Mouse (Mus musculus) small intestine, adult 2 months (tissue): Measurements from ENCODE around the gene Vps54. TPM values are rescaled to one million over a fixed set of nuclear protein-coding genes. Genes with fewer than 3 reads are reported as not detected.

ENCODE experiments used
- H3K27ac ChIP-seq: fragments of 200-500 bp; 2 replicates; pipeline ENCODE4 v1.5.1; 2012; ENCODE audit warnings: low read depth, low read length, control low read depth, inconsistent platforms; ENCODE audit not compliant: insufficient read depth
- H3K27me3 ChIP-seq: fragments of 200-500 bp; 2 replicates; pipeline ENCODE4 v1.6.1; 2012; ENCODE audit warnings: mild to moderate bottlenecking, moderate library complexity, low read length, inconsistent platforms; ENCODE audit not compliant: control insufficient read depth, insufficient read depth
- H3K36me3 ChIP-seq: fragments of 200-500 bp; 2 replicates; pipeline ENCODE4 v1.6.1; 2012; ENCODE audit warnings: mild to moderate bottlenecking, low read length, control low read depth, inconsistent platforms; ENCODE audit not compliant: control insufficient read depth, insufficient read depth
- H3K4me1 ChIP-seq: fragments of 200-500 bp; 2 replicates; pipeline ENCODE4 v1.6.1; 2012; ENCODE audit warnings: low read length, inconsistent platforms, mixed read lengths; ENCODE audit not compliant: control insufficient read depth, insufficient read depth, insufficient read length
- H3K4me3 ChIP-seq: fragments of 200-500 bp; 2 replicates; pipeline ENCODE4 v1.5.1; 2012; ENCODE audit warnings: low read depth, mild to moderate bottlenecking, control low read depth, inconsistent platforms, low read length, moderate library complexity
- CTCF ChIP-seq: fragments of 200-500 bp; IDR thresholded peaks from 2 replicates; pipeline ENCODE4 v1.5.1; 2012; ENCODE audit warnings: low read depth, mild to moderate bottlenecking, control low read depth, inconsistent platforms, low read length, moderate library complexity, mixed read lengths; ENCODE audit not compliant: insufficient replicate concordance, insufficient read length; ENCODE audit errors: extremely low read depth
- POLR2A ChIP-seq: fragments of 200-500 bp; IDR thresholded peaks from 2 replicates; pipeline ENCODE4 v1.6.1; 2012; ENCODE audit warnings: low read depth, mild to moderate bottlenecking, control low read depth, inconsistent platforms, low read length, moderate library complexity
- WGBS: fragments of 180-500 bp; shearing (Covaris S2); methylation state at CpG from one replicate; pipeline ENCODE4 v1.1.7; 2018; 5-methylcytosine and 5-hydroxymethylcytosine counted together
- polyA plus RNA-seq: library from polyadenylated mRNA; depleted of rRNA; stranded (reverse); fragments of >200 nt; gene quantifications from 2 replicates; pipeline ENCODE4 v1.2.3, GENCODE M21; 2012

The Vps54 gene
- polyA plus RNA-seq, 1 experiment, result 9.8 TPM

- TF ChIP-seq CTCF, result no peak
- no peak for TF ChIP-seq POLR2A
- Histone ChIP-seq H3K4me3 (no peak overlapping the region), H3K27ac (no peak overlapping the region), H3K4me1 (no peaks in the 10 kb centered on the region), H3K36me3 (peaks cover 15% of the 10 kb centered on the region), H3K27me3 (no peaks in the 10 kb centered on the region)
- 98% methylated on average over 5 of the region's 5 CpGs for WGBS
Measured at GRCm38 (mm10) chr11:21343490-21343889, 104.4 kb downstream of the Vps54 start.

GRCm38 (mm10) chr11:21346020-21346419 lies 106.9 kb downstream of the Vps54 start:
- Histone ChIP-seq H3K27ac (no peak overlapping the region), H3K4me1 (no peaks in the 10 kb centered on the region), H3K4me3 (no peak overlapping the region), H3K27me3 (no peaks in the 10 kb centered on the region), H3K36me3 (peaks cover 24% of the 10 kb centered on the region)
- 82% methylated on average over 3 of the region's 3 CpGs for WGBS
- TF ChIP-seq POLR2A (no peak), CTCF (no peak)

GRCm38 (mm10) chr11:21348890-21349289 lies 109.8 kb downstream of the Vps54 start:
- no peak for TF ChIP-seq CTCF
- TF ChIP-seq POLR2A, result no peak
- no peak overlapping the region for H3K4me3 ChIP-seq
- H3K27me3 ChIP-seq, result no peaks in the 10 kb centered on the region
- no peaks in the 10 kb centered on the region for H3K4me1 ChIP-seq
- peaks cover 28% of the 10 kb centered on the region for H3K36me3 ChIP-seq
- WGBS, result 81% methylated on average over 2 of the region's 2 CpGs
- H3K27ac ChIP-seq, result no peak overlapping the region

DNA sequence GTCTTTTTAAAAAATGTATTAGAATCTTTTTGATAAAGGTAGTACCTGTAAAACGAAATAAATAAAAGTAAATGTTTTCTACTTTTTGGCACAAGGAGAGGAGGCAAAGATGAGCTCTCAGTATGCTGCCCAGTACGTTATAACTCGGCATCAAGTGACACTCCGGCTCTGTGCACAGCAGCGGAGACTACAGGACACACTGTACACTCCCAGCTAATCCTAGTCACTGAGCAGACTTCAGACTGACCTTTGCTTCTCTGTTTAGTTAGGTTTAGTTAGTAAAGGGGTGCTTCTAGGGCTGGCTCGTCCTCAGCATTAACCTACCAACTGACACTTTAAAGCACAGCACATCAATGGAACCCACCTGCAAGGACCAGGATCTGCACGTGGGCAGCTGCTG lies 112.2 kb downstream of the Vps54 start:
- TF ChIP-seq CTCF (no peak), POLR2A (no peak)
- Histone ChIP-seq H3K4me3 (no peak overlapping the region), H3K27ac (no peak overlapping the region), H3K27me3 (no peaks in the 10 kb centered on the region), H3K4me1 (no peaks in the 10 kb centered on the region), H3K36me3 (peaks cover 27% of the 10 kb centered on the region)
- WGBS, result 92% methylated on average over 7 of the region's 7 CpGs

GRCm38 (mm10) chr11:21363144-21363940 lies 124.3 kb downstream of the Vps54 start:
- no peak overlapping the region for H3K27ac ChIP-seq
- 42% methylated on average over 4 of the region's 4 CpGs for WGBS
- H3K4me1 ChIP-seq, result peaks cover 2% of the 10 kb centered on the region; the same call in 1 of the 2 replicates
- no peak overlapping the region for H3K4me3 ChIP-seq
- H3K27me3 ChIP-seq, result no peaks in the 10 kb centered on the region
- no peak for TF ChIP-seq CTCF
- TF ChIP-seq POLR2A, result no peak
- H3K36me3 ChIP-seq, result 0 out of 2 replicates have a peak, but pooled peaks cover 2% of the 10 kb centered on the region

GRCm38 (mm10) chr11:21368466-21368865 lies 129.4 kb downstream of the Vps54 start:
- 75% methylated on average over 7 of the region's 7 CpGs for WGBS
- H3K4me1 ChIP-seq, result peaks cover 8% of the 10 kb centered on the region; the same call in 1 of the 2 replicates
- no peak overlapping the region for H3K4me3 ChIP-seq
- TF ChIP-seq CTCF (no peak), POLR2A (no peak)
- H3K27ac ChIP-seq, result no peak overlapping the region
- H3K36me3 ChIP-seq, result 0 out of 2 replicates have a peak, but pooled peaks cover 2% of the 10 kb centered on the region
- no peaks in the 10 kb centered on the region for H3K27me3 ChIP-seq

- 0 out of 2 replicates have a peak, but pooled peaks cover 2% of the 10 kb centered on the region for H3K36me3 ChIP-seq
- 0 out of 2 replicates have a peak overlapping the region, but pooled peaks have one; percentile 30 for H3K27ac ChIP-seq
- no peak overlapping the region for H3K4me3 ChIP-seq
- WGBS, result 21% methylated on average over 9 of the region's 9 CpGs
- no peak for TF ChIP-seq CTCF
- TF ChIP-seq POLR2A, result no peak
- H3K4me1 ChIP-seq, result peaks cover 8% of the 10 kb centered on the region; the same call in 1 of the 2 replicates
- no peaks in the 10 kb centered on the region for H3K27me3 ChIP-seq
Measured at GRCm38 (mm10) chr11:21369248-21370016, 130.4 kb downstream of the Vps54 start.
